Mouse (Mus musculus): ENCODE results near the gene H3f3b.

- TF ChIP-seq CTCF (IDR thresholded peaks at IDR 0.05; ENCODE audit: borderline replicate concordance, insufficient read depth, low read length) (no peak), POLR2A (IDR thresholded peaks at IDR 0.05; ENCODE audit: low read depth, low read length) (no peak)
These were observed 31.9 kb upstream of the H3f3b start for GRCm38 (mm10) chr11:116059691-116060025.
